Mouse (Mus musculus) v-Abl transformed pro-B cells (cell line): ENCODE measurements around the gene Dut.

Experiments used
- in situ Hi-C, 2 experiments: fragments of 400-800 bp; cut with MboI; formaldehyde crosslinking; loops; one replicate each; pipeline ENCODE4 v1.15.1; 2025; ENCODE audit not compliant: unreplicated experiment in 2 of 2

Gene Dut

DNA sequence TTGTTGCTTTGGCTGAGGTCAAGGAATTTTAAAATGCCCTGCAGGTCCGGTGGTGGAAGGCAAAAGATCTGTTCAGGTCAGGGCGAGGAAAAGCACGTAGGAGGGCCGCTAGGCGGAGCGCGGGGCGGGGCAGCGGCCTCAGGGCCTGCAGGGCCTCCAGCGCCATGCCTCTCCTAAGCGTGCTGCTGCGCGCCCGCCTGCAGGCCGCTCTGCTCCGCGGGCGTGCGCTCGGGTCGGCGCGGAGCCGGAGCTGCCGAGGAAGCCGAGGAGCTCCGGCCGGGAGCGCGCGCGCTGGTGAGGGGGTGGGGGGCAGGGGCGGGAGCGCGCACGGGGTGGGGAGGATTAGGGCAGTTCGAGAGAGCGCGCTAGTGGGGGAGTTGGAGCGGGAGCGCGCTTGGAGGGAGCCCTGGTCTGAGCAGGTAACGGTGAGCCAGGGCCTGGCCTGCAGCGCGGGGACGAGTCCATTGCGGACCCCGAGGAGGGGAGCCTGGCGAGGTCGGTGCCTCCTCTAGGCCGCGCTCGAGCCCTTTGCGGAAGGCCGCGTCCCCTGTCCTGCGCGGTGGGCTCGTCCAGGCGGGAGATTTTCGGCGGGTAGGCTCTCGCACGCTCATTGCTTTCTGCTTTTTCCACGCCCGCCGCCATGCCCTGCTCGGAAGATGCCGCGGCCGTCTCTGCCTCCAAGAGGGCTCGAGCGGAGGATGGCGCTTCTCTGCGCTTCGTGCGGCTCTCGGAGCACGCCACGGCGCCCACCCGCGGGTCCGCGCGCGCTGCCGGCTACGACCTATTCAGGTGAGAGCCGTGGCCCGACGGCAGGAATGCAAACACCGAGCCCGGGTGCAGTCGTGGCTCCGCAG is at the start of gene Dut:
Dut (plus strand) TSS at position 83 of the 854 bp plus-strand sequence.
- in situ Hi-C loops: no loop called here

GRCm38 (mm10) chr2:125208894-125209596 is 37.9 kb upstream of the Dut start:
- in situ Hi-C loops: no loop called here

DNA sequence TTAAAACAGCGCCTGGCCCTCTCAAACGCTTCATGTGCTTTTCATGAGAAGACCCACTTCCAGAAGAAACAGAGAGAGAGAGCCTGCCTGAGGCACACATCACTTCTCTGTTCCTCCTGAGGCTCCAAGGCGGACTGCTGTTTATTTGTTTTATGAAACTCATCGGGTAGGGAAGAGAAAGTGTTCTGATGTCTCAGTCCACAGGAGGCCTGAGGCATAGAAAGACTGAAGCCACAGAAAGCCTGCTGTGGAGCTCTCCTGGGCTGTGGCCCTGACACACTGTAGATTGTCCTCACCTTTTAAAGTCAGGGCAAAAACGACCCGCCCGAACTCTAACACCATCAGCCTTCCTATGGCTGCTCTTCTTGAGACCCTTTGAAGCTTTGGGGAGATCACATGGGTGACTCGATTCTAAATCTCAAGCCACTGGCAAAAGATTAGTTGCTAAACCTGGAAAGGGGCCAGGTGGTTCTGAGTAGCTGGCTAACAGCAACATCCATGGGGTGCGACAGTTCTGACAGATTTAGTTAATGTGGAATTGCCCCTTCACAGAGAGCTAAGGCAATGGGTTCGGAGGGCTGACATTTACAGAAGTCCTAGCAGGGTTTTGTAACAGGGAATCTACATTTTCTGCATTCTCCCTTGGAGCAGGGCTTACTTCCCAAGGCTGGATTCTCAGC is 35.0 kb upstream of the Dut start:
- in situ Hi-C loops: no loop called here

GRCm38 (mm10) chr2:125214592-125214991 is 32.4 kb upstream of the Dut start:
- in situ Hi-C loops: no loop called here

- in situ Hi-C loops: no loop called here
Observed at GRCm38 (mm10) chr2:125217286-125217685, 29.7 kb upstream of the Dut start.

DNA sequence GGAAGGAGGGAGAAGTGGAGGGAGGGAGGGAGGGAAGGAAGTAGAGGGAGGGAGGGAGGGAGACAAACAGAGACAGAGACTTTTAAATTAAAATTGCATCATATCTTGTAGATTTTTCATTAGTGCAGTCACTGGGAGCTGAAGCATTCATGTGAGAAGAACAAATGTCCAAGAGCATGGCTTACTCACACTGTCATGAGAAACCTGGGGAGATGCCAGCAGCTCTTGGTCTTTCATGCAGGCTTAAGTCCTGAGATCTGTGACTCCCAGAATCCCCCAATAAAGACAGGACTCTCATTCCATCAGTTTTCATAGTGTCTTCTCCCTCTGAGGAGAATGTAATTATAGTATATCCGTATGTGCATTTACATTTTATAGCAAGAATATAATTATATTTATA is 28.4 kb upstream of the Dut start:
- in situ Hi-C loops: no loop called here

GRCm38 (mm10) chr2:125219268-125219667 is 27.7 kb upstream of the Dut start:
- in situ Hi-C loops: no loop called here

DNA sequence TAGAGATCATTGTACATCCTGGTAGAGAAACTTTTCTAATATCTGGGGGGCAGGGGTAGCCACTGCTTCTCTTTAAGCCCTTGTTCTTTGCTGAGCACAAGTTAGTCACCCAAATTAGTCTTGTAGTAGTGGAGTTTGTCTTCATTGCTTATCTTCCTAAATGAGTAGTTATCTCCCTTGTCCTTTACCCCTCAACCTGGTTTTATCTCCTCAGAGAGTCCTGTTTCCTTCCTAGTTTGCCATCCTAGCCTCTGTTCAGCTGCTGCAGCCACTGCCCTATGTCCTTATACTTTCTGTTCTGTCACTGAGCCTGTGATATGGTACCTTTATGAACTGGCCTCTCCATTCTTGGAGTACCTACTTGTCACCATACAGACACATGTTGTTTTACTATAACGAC is 25.3 kb upstream of the Dut start:
- in situ Hi-C loops: no loop called here

DNA sequence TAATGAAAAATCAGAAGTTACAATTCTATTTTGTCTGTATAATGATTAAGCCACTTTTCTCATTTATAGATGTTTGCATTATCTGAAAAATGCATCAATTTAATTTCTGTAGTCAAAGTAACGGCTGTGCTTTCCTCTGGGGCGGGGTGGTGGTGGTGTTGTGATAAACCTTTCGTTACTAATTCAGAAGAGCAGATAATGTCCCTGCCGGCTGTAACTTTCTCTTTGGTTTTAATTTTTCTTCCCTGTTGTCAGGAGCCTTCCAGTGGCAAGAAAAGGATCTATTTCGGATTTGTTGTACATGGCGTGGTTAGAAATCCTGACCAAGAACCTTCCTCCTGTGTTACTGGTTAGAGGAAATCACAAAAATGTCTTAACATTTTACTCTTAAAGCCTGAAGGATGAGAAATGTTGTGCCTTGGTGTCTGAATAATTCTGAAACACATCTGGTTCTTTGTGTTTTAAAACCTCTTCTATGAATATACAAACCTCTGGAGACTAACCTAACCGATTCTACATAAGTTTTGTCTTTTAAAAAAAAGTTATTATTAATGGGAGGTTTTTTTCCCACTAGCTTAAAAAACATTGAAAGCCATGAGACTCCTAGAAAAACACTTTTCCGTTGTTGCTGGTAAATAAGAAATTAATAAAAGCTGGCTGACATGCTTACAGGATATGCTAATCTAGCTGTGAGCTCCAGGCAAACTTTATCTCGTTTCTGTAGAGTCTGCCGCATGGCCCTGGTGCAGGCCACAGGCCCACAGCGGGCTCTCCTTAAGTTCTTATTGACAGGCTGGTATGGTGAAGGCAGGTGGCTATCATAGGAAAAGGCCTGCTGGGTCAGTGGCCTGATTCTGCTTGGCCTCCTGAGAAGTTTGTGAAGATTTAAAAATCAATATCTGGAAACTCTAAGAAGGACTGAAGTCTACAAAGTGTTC is 18.2 kb upstream of the Dut start:
- in situ Hi-C loops: no loop called here

GRCm38 (mm10) chr2:125232183-125232582 is 14.8 kb upstream of the Dut start:
- in situ Hi-C loops: no loop called here

- in situ Hi-C loops: no loop called here
Observed at GRCm38 (mm10) chr2:125233537-125233936, 13.5 kb upstream of the Dut start.

- in situ Hi-C loops: no loop called here
Observed at GRCm38 (mm10) chr2:125234049-125234448, 12.9 kb upstream of the Dut start.

- in situ Hi-C loops: no loop called here
Observed at GRCm38 (mm10) chr2:125245545-125246285, 1.3 kb upstream of the Dut start.

DNA sequence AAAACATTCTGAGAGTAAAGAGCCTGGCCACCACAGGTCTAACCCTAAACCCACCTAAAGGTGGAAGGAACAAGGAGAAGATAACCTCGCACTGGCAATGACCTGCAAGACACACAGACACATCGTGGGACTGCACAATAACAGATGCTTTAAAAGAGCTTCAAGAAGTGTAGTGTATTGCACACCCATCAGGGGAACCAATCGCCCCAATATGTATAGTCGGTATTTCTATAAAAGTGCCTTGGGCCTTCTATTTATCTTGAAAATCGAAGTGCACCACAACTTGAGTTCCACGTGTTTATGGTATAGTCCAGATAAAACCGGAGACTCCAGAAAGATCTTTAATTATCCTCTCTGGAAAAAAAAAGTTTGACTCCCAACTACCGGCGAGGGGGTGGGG is 321 bp upstream of the Dut start:
- in situ Hi-C loops: no loop called here

DNA sequence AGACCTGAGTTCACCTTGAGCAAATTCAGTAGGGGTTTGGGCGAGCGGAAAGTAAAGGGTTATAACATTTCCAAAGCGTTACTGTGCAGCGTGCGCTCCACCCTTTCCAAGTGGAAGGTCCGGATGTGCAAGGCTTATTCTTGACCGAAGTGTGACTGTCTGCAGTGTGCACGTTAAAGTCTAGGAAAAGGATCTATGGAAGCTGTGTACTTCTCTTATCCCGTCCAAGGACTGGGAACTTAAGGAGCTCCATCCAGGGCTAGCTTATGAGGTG is 909 bp downstream of the Dut start:
- in situ Hi-C loops: no loop called here

- in situ Hi-C loops: no loop called here
Observed at GRCm38 (mm10) chr2:125248256-125248655, 1.3 kb downstream of the Dut start.

- in situ Hi-C loops: no loop called here
Observed at GRCm38 (mm10) chr2:125249339-125249738, 2.3 kb downstream of the Dut start.

DNA sequence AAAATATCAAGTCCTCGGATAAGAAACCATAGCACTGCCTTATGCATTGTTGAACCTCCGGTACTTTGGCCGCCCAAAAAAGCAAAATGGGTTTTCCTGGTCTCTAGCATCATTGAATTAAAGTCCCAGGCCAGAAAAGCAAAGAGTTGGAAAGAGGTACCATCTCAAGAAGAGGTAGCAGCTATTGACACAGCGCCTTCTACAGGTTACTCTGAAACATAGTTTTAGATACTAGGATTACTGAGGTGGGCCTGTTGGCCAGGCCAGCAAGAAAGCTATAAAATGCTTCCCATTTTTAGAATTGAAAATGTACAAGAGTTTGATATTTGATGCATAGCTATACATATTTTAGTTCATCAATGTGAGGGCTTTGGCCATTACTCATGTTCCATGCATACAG is 2.9 kb downstream of the Dut start:
- in situ Hi-C loops: loop anchor here (10.0 to 25.0 kb wide), 4 partner anchors 362 to 1115 kb away; no protein-coding TSS in a partner anchor

- in situ Hi-C loops: loop anchor here (10.0 to 25.0 kb wide), 4 partner anchors 361 to 1113 kb away; no protein-coding TSS in a partner anchor
Observed at GRCm38 (mm10) chr2:125251781-125252180, 4.8 kb downstream of the Dut start.

DNA sequence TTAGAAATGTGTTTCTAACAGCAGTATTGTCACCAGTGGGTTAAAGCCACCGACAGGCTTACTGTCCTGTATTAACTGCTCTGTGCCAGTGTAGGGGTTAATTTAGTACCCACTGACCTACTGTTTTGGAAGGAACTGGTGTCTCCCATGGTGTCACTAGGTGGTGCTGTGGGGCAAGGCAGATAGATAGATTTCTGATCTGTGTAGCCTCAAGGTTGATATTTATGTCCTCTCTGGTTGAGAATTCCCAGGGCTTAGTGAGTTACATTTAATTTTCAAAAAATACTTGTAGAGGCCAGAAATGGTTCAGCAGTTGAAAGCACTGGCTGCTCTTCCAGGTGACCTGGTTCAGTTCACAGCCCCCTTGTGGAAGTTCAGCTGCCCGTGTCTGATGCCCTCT is 5.3 kb downstream of the Dut start:
- in situ Hi-C loops: loop anchor here (10.0 to 25.0 kb wide), 4 partner anchors 360 to 1113 kb away; no protein-coding TSS in a partner anchor
